Mouse (Mus musculus) left cerebral cortex, postnatal 4 days (tissue): ENCODE results near the gene Gm29609. TPM values are rescaled to one million over a fixed set of nuclear protein-coding genes. Genes with fewer than 3 reads are reported as not detected.
A peak's percentile ranks its signal among the peaks of the same experiment; 100 is the strongest.

Experiments
- DNase-seq: peaks from one replicate; pipeline ENCODE4 v3.0.0-alpha.2; 2022
- intact Hi-C: fragments of 180-260 bp; cut with DNase I; formaldehyde crosslinking; loops from one replicate; pipeline ENCODE4 v1.15.1; 2025
- total RNA-seq, 2 experiments: library from RNA; stranded (reverse); gene quantifications; 2 replicates each; pipeline ENCODE4 v1.2.3; 2021

The Gm29609 gene
- total RNA-seq, 2 experiments from 2014 or later: 2.7 to 4.4 TPM

DNA sequence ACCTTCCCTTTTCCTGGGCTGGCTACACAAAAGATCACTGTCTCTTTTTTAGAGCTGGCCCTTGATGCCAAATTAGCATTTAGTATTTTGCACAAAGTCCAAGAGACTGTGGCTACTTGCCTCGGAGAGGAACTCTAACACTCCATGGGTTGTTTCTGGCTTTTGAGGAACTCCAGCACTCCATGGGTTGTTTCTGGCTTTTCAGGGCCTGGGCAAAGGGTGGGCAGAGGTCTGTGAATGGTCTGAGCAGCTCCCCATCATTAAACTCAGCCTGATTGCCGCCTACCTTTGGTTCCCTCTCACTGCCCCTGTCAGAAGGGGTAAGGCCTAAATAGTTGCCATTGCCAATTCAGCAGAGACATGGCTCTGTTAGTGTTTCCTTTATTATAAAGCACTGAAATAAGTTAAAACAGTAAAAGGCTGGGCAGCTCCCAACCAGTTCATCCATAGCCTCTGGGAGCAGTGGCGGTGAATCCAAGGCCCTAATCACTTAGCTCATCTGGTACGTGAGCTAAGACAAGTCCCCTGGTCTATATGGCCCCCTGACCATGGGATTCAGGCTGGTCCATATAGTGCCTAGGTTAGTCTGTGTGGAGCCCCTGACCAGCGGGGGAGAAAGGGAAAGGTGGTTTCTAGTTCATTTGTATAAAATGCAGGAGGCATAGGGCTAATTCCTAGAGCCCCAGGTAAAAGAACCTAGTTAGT, 19.1 kb upstream of the Gm29609 start:
- no peak for DNase-seq

DNA sequence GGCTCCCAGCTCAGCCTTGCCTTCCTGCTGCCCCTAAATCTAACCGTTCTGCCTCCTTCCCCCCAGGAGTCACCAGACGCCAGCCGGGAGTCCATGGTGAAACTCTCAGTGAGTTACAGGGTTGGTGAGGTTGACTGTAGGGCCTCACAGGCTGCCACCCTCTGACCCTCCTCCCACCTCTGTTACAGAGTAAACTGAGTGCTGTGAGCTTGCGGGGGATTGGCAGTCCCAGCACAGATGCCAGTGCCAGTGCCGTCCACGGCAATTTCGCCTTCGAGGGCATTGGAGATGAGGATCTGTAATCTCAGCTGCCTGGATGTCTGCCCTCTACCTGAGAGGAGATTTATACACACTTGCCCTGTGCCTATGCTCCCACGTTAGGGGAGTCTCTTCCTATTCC, 18.5 kb upstream of the Gm29609 start:
- intact Hi-C loops: no loop called here
- DNase-seq: no peak

More for the DNA sequence above, 19.1 kb upstream of the Gm29609 start:
- intact Hi-C loops: no loop called here

DNA sequence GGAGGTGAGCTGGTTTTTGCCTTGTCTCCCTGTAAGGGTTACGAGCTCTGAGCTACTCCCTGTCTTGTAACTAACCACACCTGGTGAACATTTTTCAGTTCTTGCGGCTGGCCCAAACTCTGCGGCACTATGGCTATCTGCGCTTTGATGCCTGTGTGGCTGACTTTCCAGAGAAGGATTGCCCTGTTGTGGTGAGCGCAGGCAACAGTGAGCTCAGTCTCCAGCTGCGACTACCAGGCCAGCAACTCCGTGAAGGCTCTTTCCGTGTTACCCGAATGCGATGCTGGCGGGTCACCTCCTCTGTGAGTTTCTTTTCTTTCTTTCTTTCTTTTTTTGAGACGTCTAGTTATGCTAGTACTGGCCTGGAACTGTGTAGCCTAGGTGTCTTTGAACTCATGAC, 17.4 kb upstream of the Gm29609 start:
- no peak for DNase-seq
- intact Hi-C loops: no loop called here

DNA sequence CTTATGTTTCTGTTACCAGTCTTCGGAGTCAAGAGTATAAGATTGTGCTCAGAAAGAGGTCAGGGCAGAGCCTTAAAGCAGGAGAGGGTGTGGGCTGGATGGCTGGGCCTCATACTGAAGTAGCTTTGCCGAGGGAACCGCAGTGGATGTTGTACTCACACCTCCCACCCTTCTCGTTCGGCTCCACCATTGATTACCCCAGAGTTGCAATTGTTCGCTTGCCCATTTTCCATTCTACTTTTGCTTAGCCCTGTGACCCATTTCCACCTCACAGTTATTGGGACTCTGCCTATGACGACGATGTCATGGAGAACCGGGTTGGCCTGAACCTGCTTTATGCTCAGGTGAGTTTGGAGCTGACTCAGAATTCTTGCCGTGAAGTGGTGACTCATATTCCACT, 16.5 kb upstream of the Gm29609 start:
- no peak for DNase-seq
- intact Hi-C loops: no loop called here

DNA sequence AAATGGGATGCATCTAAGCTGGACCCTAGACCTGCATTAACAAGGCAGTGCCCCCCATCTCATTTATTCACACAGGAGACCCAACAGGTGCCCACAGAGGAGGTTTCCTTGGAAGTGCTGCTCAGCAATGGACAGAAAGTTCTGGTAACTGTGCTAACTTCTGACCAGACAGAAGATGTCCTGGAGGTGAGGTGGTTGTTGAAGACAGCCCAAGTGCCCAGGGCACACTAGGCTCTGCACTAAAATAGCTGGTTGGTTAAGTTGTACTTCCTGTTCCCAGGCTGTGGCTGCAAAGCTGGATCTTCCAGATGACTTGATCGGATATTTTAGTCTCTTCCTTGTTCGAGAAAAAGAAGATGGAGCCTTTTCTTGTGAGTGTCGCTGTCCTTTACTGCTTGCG, 16.0 kb upstream of the Gm29609 start:
- DNase-seq: no peak
- intact Hi-C loops: no loop called here

DNA sequence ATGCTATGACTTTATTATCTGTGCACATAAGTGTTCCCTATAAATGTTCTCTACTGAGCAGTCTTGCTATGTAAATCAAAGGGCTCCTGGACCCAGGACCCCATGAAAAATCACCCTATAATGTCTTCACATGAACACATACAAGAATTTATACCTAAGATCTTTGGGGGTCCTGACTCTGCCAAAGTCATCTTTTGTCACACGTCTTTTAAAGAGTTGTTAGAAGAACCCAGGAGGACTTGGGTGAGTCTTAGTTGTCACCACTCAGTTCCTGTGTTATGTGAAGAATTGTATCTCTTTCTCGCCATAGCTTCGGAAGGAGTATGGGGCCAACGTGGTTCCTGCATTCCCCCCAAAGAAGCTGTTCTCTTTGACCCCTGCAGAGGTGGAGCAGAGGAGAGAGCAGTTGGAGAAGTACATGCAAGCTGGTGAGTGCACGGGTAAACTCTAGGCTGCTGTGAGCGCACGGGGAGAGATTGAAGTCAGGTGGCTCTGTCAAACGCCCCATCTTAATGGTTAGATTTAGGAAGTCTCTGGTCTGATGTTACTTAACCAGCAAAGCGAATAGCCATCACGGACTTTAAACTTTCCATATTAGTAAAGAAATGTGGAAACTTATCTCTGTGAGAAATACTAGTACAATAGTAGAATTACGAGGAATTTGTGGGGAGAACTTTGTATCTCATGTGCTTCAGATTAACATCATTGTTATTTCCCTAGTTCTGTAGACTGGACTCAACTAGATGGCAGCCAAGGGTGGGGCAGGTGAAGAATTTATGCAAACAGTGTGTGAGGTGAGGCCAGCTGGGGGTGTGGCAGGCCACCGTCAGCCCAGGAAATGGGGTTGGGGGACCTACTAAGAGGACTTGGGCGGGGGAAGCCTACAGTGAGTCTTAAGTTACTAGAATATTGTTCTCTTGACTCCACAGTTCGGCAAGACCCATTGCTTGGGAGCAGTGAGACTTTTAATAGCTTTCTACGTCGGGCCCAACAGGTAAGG, 15.1 kb upstream of the Gm29609 start:
- no peak for DNase-seq
- intact Hi-C loops: no loop called here

DNA sequence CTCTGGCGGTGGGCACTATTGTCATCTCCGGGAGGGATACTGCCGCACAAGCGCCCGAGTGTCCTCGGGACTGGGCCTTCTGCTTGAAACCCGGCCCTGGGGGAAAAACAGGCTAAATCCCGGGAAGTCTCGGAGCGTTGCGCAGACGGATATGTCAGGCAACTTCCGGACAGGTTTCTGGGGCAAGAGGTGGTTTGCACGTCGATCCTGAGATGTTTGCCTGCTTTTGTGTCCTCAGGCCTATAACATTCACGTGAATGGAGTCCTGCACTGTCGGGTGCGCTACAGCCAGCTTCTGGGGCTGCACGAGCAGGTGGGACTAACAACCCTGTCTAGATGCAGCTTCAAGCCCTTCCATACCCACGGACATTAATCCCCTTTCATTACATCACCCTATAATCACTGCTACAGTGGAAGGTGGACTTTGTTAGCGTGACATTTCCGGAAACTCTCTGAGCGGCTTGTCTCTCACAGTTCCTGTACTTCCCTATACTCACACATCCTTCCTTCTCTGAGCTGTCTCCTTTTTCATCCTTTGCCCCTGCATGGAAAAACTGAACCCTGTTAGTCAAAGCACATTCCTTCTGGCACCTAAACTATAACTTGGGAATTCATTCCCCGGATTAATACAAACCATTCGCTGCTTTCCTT, 14.0 kb upstream of the Gm29609 start:
- no peak for DNase-seq
- intact Hi-C loops: no loop called here

DNA sequence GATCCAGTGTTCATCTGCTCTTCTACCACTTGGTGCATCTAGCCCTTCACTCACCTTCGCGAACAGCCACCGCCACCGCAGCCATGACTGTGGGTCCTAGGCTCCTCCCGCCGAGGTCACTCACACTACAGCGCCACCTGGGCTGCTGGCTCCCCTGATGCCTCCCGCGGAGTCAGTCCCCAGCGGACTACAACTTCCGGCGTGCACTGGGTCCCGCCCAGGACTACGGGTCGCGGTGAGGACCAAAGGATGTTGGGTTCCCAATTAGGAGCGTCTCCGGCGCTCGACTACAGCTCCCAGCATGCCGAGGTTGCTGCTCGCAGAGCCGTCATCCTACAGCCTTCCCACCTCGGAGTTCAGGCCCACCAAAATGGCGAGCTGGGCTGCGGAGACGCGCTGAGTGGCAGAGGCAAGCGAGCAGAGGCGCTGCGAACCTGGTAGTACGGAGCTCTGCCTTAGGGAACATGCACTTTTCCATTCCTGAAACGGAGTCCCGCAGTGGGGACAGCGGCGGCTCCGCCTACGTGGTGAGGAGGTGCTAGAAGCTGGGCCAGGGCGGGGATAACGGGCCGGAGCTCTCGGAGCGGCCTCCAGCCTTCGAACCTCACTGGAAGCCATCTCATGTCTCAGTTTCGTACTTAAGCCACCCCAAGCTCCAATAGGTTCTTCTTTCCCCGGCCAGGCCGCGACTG, 13.4 kb upstream of the Gm29609 start, which contains the start of the genes Snx17 and Eif2b4:
TSS of gene Snx17 (plus strand) at position 289 of the 692 bp plus-strand sequence.
TSS of gene Eif2b4 (minus strand) at position 492 of the 692 bp plus-strand sequence.
- intact Hi-C loops: no loop called here
- DNase-seq: peak; percentile 98

DNA sequence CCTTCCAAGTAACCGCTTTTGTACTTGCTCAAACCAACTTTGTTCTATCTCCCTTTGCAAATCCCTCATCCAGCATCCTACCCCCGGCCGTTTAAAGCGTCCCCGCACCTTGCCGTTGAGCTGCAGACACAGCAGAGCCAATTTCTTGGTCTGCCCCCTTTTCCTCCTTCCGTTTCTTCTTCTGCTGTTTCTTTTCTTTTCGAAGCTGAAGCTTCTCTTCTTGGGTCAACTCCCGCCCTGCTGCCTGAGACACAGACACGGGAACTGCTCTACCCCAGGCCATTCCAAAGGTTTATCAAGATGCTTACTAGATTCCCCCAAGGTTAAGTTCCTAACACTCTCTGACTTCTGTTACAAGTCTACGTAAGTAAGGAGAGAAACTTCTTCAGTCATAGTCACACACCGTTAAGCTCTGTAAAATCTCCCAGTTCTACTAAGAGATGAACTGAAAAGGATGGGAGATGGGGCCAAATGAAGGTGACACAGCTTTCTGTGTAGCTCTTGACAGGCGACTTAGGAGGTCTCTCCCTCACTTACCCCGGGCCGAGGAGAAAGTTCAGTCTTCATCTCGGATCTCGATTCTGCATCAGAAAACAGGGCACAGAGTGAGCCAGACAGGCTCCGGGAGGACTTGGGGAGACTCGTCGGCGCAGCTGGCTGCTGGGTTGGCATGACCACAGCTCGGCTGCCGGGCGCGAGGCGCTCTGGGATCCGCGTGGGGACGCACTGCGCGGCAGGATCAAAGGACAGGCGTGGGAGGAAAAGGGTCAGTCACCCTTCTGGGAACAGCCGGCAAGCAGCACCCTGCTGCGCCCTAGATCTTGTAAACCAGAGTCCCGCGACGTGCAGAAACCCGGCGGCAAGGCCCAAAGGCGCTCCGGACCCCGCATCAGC, 12.6 kb upstream of the Gm29609 start:
- intact Hi-C loops: no loop called here
- DNase-seq: no peak

DNA sequence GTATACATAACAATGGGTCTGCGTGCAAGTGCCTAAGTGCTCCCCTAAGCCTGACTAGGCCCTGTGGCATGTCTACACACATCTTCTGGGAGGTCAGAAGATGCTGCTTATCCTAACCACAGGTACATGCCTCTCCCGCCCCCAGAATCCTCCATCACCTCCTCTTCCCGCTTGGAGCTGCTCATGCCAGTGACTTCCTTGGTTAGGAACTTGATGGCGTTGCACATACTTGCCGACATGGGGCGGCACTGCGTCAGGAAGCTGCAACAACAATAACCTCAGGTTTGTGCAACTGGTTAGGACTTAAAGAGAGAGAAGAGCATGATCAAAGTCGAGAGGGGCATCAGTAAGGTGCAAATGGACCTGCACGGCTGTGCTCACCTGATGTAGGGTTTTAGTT, 10.5 kb upstream of the Gm29609 start:
- intact Hi-C loops: no loop called here
- no peak for DNase-seq

DNA sequence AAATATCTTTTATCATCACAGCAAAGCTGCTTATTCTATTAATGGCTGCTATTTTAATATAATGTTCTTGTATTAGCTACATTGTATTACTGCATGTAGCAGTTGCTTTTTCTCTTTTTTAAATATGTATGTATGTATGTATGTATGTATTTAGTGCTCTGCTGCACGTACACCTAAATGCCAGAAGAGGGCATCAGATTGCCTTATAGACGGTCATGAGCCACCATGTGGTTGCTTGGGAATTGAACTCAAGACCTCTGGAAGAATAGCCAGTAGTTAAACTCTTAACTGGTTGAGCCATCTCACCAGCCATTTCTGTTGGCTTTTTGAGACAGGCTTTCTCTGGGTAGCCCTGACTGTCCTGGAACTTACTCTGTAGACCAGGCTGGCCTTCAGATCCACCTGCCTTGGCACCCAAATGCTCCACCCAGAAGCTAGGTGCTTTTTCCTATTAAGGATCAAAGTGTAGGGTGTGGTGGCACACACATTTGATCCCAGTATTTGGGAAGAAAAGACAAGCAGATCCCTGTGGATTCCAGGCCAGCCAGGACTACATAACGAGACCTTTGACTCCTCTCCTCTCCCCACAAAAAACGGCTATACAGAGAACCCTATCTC, 8.6 kb upstream of the Gm29609 start:
- no peak for DNase-seq
- intact Hi-C loops: no loop called here

DNA sequence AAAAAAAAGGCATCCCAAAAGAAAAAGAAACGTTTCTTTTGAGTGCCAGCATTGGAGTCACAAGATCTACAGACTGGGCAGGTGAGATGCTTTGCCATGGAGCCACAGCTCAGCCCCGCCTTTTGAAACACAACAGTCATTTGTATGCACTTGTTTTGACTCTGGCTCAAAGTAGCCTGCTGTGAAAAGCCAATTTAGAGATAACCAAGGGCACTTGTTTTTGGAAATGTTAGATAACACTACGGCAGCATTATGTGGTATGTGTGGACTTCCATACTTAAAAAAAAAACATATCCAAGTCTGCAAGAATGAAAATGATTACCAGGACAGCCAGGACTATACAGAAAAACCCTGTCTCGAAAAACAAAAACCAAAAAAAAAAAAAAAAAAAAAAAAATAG, 4.0 kb upstream of the Gm29609 start:
- intact Hi-C loops: no loop called here

DNA sequence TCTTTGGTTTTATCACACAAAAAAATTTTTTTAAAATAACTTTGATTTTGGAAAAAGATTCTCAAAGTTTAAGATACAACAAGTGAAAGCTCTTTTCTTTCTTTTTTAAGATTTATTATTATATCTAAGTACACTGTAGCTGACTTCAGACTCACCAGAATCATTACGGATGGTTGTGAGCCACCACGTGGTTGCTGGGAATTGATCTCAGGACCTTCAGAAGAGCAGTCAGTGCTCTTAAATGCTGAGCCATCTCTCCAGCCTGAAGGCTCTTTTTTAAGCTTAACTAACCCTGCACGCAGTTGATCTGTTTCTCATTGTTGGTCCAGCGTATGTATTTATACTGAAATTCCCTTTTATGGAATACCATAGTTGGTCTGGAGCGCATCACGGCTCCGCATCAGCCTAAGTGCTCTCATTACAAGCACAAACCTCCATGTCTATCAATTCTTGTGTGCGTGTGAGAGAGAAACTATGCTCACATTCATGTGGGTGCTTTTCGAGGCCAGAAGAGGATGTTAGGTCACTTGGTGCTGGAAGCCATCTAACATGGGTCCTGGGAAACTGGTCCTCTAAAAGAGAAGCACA, 1.6 kb upstream of the Gm29609 start:
- no peak for DNase-seq
- intact Hi-C loops: no loop called here

More for the DNA sequence above, 4.0 kb upstream of the Gm29609 start:
- no peak for DNase-seq

DNA sequence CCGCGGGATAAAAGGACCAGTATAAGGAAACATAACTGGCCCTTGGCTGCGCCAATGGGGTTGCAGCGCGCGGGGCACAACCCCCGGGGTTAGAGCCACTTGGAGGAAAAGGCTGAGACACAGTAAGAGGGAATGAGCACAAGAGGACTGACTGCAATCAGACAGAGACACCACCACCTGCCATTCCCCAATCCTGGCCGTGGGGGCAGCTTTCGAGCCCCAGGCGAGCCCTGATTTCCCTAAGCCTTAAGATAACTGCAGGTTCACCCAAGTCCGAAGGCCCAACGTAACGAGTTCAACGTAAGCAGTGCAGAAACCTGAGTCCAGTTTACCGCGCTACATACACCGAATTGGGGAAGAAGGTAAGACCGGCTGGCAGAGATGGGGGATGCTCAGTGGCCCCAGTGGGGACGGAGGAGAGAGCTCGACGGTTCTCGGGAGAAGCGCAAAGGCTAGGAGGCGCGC, 378 bp downstream of the Gm29609 start:
- DNase-seq: peak; percentile 42
- intact Hi-C loops: no loop called here

DNA sequence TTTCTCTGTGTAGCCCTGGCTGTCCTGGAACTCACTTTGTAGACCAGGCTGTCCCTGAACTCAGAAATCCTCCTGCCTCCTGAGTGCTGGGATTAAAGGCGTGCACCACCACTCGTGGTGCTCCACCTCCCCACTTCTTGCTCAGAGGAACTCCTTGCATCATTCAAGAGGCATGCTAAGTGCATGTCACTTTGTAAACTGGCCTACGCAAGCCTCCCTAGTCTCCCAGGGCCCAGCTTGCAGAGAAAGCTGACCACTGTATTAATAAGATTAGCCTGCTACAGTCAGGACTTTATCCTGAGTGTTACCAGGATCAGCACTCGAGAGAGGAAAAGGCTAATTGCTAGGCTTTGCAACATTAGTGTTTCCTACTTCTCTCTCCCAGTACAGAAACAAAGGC, 11.1 kb downstream of the Gm29609 start:
- intact Hi-C loops: no loop called here
- no peak for DNase-seq

DNA sequence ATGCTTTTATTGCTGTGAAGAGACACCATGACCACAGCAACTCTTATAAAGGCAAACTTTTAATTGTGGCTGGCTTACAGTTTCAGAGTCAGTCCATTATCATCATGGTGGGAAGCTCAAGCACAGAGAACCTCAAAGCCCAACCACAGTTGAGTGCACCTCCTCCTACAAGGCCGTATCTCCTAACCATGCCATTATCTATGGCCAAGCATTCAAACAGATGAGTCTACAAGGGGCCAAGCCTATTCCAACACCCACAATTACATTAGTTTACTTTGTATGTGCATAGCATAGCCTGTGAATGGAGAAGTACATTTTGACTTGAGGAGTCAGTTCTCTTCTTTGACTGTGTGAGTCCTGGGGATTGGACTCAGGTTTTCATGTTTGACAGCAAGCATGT, 14.8 kb downstream of the Gm29609 start:
- DNase-seq: no peak
- intact Hi-C loops: no loop called here

DNA sequence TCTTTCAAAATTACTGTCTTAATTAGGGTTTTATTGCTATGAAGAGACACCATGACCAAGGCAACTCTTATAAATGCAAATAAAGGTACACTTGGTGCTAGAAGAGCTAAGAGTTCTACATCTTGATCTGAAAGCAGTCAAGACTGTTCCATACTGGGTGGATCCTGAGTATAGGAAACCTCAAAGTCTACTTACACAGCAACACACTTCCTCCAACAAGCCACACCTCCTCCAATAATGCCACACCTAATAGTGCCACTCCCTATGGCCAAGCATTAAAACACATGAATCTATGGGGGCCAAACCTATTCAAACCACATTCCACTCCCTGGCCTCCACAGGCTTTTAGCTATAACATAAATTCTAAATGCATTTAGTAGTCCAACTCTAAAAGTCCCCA, 17.2 kb downstream of the Gm29609 start:
- DNase-seq: no peak
- intact Hi-C loops: no loop called here

DNA sequence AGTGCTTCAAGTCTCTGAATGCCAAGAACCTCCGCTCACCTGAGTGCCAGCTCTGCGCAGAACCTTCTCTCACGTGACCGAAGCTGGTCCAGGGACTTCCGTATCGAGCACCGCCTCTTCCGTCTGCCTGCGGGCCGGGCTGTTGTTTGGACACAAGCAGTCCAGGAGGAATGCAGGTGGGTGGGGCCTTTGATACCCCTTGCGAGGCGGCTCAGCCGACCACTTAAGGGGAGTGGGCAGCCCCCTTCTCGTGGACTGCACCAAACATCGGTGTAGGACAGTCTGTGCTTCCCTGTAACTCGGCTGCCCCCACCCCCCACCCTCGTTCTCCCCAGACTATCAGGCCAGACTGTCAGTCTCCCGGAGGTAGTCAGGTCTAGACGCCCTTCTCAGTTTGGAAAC, 25.6 kb downstream of the Gm29609 start, which contains the start of gene Mpv17:
TSS of gene Mpv17 (minus strand) at position 100 of the 402 bp plus-strand sequence.
- DNase-seq: peak; percentile 83
- intact Hi-C loops: no loop called here
